Mouse (Mus musculus) ES-E14 (cell line): Measurements from ENCODE around the gene Osbpl11. TPM values are rescaled to one million over a fixed set of nuclear protein-coding genes. Genes with fewer than 3 reads are reported as not detected.

ENCODE experiments used
- DNase-seq: peaks from one replicate; pipeline ENCODE4 v3.0.0-alpha.2; 2013; ENCODE audit warnings: low read depth, low spot score
- H3K27ac ChIP-seq: 2 replicates; pipeline ENCODE4 v1.5.1; 2012; ENCODE audit warnings: low read depth, mild to moderate bottlenecking, low read length, moderate library complexity, mixed read lengths; ENCODE audit not compliant: poor library complexity, insufficient read depth, severe bottlenecking
- H3K36me3 ChIP-seq: 2 replicates; pipeline ENCODE4 v1.6.1; 2012; ENCODE audit warnings: mild to moderate bottlenecking, low read length, moderate library complexity, mixed read lengths; ENCODE audit not compliant: control insufficient read depth, poor library complexity, insufficient read depth, severe bottlenecking
- H3K4me1 ChIP-seq, 2 experiments: fragments of 150-350 bp in 1 of 2; sonication (generic) in 1 of 2; 2 replicates each; pipeline ENCODE4 v1.6.1; 2012; ENCODE audit warnings: low read length in 2 of 2, mild to moderate bottlenecking in 1 of 2, mixed read lengths in 1 of 2; ENCODE audit not compliant: control insufficient read depth in 2 of 2, insufficient read depth in 2 of 2, poor library complexity in 1 of 2
- H3K4me3 ChIP-seq, 2 experiments: fragments of 150-350 bp in 1 of 2; sonication (generic) in 1 of 2; 2 replicates each; pipeline ENCODE4 v1.5.1; 2012; ENCODE audit warnings: low read length in 2 of 2, low read depth in 1 of 2, mild to moderate bottlenecking in 1 of 2, mixed read lengths in 1 of 2; ENCODE audit not compliant: insufficient read depth in 1 of 2, poor library complexity in 1 of 2, severe bottlenecking in 1 of 2
- H3K9ac ChIP-seq: 2 replicates; pipeline ENCODE4 v1.6.1; 2012; ENCODE audit warnings: low read depth, mild to moderate bottlenecking, low read length, mixed read lengths; ENCODE audit not compliant: poor library complexity, insufficient read depth, severe bottlenecking
- H3K9me3 ChIP-seq: fragments of 150-350 bp; sonication (generic); 2 replicates; pipeline ENCODE4 v1.6.1; 2012; ENCODE audit warnings: low read depth, mild to moderate bottlenecking, low read length; ENCODE audit not compliant: control insufficient read depth, insufficient read depth
- CHD2 ChIP-seq: IDR thresholded peaks from 2 replicates; pipeline ENCODE4 v1.6.1; 2014; ENCODE audit warnings: mild to moderate bottlenecking, low read depth, low read length, inconsistent platforms
- HCFC1 ChIP-seq: IDR thresholded peaks from 2 replicates; pipeline ENCODE4 v1.6.1; 2012; ENCODE audit warnings: low read length, inconsistent platforms, borderline replicate concordance; ENCODE audit not compliant: insufficient read depth
- MAFK ChIP-seq: IDR thresholded peaks from 2 replicates; pipeline ENCODE4 v1.6.1; 2014; ENCODE audit warnings: mild to moderate bottlenecking, low read depth, low read length, inconsistent platforms; ENCODE audit not compliant: insufficient read depth
- ZC3H11A ChIP-seq: IDR thresholded peaks from 2 replicates; pipeline ENCODE4 v1.6.1; 2012; ENCODE audit warnings: low read depth, mild to moderate bottlenecking, inconsistent platforms, low read length, borderline replicate concordance
- ZNF384 ChIP-seq: IDR thresholded peaks from 2 replicates; pipeline ENCODE4 v1.6.1; 2012; ENCODE audit warnings: low read depth, low read length, inconsistent platforms
- in situ Hi-C, 2 experiments: fragments of 600-800 bp; cut with MboI; formaldehyde crosslinking; loops; one replicate each; pipeline ENCODE4 v1.15.1; 2025; ENCODE audit warnings: low sequenced_read_pairs in 2 of 2, inconsistent platforms in 1 of 2; ENCODE audit not compliant: unreplicated experiment in 2 of 2
- total RNA-seq: library from RNA; depleted of rRNA; stranded (reverse); fragments of 300-350 nt; gene quantifications from 2 replicates; pipeline ENCODE4 v1.2.3, GENCODE M21; 2012

The Osbpl11 gene
- total RNA-seq, 1 experiment, result 15.6 TPM

DNA sequence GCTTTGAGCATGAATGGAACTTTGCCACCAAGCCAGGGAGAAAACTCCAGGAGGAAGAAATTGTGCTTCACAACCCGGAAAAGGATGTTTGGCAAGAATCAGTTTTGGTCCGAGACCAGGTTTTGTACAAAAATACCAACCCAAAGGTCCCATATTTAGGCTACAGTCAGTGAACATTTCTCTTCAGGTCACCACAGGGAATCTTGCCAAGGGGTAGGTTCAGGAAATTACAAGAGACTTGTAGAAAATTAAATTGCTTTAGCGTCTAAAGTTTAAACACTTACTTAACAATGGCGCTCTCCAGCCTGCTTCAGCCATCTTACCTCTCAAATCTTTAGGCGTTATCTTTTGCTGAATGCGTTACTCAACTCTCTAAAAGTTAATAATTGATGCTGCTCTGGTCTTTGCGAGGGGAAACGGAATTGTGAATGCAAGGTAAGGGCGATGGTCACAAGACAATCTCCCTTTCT lies 65.8 kb downstream of the Osbpl11 start:
- TF ChIP-seq HCFC1, result no peak
- no peak for TF ChIP-seq CHD2
- TF ChIP-seq MAFK, result no peak
- TF ChIP-seq ZNF384, result no peak
- H3K27ac ChIP-seq, result no peak overlapping the region
- in situ Hi-C loops, result no loop called here

GRCm38 (mm10) chr16:33251194-33252051 lies 66.6 kb downstream of the Osbpl11 start, which contains the start of gene Snx4:
Gene Snx4, plus strand, starts transcription at chr16:33251442.
- TF ChIP-seq MAFK (no peak), HCFC1 (peak; percentile 56; the same call in 1 of the 2 replicates), CHD2 (no peak), ZC3H11A (no peak)
- DNase-seq, result peak; percentile 85
- Histone ChIP-seq H3K9me3 (no peaks in the 10 kb centered on the region), H3K36me3 (peaks cover 3% of the 10 kb centered on the region; the same call in 1 of the 2 replicates), H3K27ac (peak within 1 kb of the TSS; percentile 31), H3K9ac (peak within 1 kb of the TSS; percentile 88), H3K4me3 (peak within 1 kb of the TSS; percentile 91 to 96), H3K4me1 (peaks cover 0 to 6% of the 10 kb centered on the region in 2 experiments; a peak in 1 of 4 replicates)
- in situ Hi-C loops, result no loop called here

More for the DNA sequence above, 65.8 kb downstream of the Osbpl11 start:
- peaks cover 3% of the 10 kb centered on the region; the same call in 1 of the 2 replicates for H3K36me3 ChIP-seq
- H3K4me3 ChIP-seq, result peak overlapping the region; percentile 91 to 96
- peaks cover 0 to 6% of the 10 kb centered on the region in 2 experiments; a peak in 1 of 4 replicates for H3K4me1 ChIP-seq
- H3K9me3 ChIP-seq, result no peaks in the 10 kb centered on the region
- peak; percentile 17 for DNase-seq
- H3K9ac ChIP-seq, result peak overlapping the region; percentile 35; the same call in 1 of the 2 replicates

GRCm38 (mm10) chr16:33255601-33256000 lies 70.7 kb downstream of the Osbpl11 start:
- Histone ChIP-seq H3K9ac (no peak overlapping the region), H3K4me1 (peaks cover 0 to 4% of the 10 kb centered on the region in 2 experiments; a peak in 1 of 4 replicates), H3K27ac (no peak overlapping the region), H3K36me3 (0 out of 2 replicates have a peak, but pooled peaks cover 3% of the 10 kb centered on the region), H3K9me3 (no peaks in the 10 kb centered on the region), H3K4me3 (no peak overlapping the region)
- TF ChIP-seq ZNF384, result no peak
- TF ChIP-seq MAFK, result no peak
- no peak for TF ChIP-seq HCFC1
- no peak for TF ChIP-seq CHD2
- TF ChIP-seq ZC3H11A, result no peak
- in situ Hi-C loops, result no loop called here
- DNase-seq, result no peak

DNA sequence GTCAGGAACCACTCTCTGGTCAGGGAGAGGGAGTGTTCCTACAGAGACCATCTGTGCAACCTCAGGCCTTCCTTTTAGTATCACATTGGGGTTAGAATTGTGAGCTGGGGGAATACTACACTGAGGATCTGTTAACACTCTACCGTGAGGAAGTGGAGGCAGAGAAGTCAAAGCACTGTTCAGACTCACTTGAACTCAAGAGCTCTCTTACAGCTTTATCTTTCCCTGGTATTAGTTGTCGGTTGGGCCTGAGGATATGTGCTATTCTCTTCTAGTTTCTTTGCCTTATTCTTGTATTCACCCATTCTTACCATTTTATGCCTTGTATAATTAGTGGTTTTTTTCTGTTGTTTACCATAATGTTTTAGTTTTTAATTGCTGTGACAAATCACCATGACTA lies 73.7 kb downstream of the Osbpl11 start:
- DNase-seq, result no peak

More for the DNA sequence above, 73.7 kb downstream of the Osbpl11 start:
- TF ChIP-seq HCFC1 (no peak), CHD2 (no peak), ZC3H11A (no peak), MAFK (no peak), ZNF384 (peak; percentile 55; the same call in 1 of the 2 replicates)
- Histone ChIP-seq H3K9me3 (no peaks in the 10 kb centered on the region), H3K9ac (no peak overlapping the region), H3K27ac (no peak overlapping the region), H3K4me1 (peaks cover 0 to 4% of the 10 kb centered on the region in 2 experiments; a peak in 1 of 4 replicates), H3K36me3 (no peaks in the 10 kb centered on the region), H3K4me3 (no peak overlapping the region)
- in situ Hi-C loops, result no loop called here
